Mouse (Mus musculus): ENCODE results near the gene Clstn2.

DNA sequence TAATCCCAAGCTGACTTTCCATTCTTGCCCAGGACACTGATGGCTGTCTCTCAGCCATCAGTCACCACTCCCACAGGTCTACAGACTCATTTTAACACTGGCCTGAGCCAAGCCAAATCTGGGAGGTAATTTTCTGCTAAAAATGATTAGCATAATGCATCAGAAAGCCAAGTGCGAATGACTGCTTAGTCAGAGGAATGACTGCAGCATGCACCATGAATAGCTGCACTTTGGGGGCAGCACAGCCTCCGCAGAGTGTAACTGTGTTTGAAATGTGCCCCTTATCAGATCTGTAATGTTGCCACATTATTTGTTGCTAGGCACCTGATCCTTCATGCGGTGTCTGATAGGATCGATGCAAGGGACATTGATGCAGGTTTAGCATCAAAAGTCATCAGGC is 269.9 kb downstream of the Clstn2 start:
- no peak for TF ChIP-seq CTCF (IDR thresholded peaks at IDR 0.05; ENCODE audit: low read depth)
- TF ChIP-seq EP300 (optimal IDR thresholded peaks at IDR 0.05), result no peak

Data from stomach, postnatal 0 days (tissue).